Mouse (Mus musculus) cortical plate, adult 2 months (tissue): ENCODE measurements at regions not wholly inside any gene's neighbourhood (a gene's known extent, or its start where the extent isn't known, plus 50 kb on each side); places are given as distances from the start of the nearest gene placed in this dataset.

Source experiments
- CTCF ChIP-seq: fragments of 200-500 bp; IDR thresholded peaks from 2 replicates; pipeline ENCODE4 v1.5.1; 2011; ENCODE audit warnings: mild to moderate bottlenecking, control low read depth, low read length; ENCODE audit not compliant: insufficient read depth; ENCODE audit errors: extremely low read depth
- POLR2A ChIP-seq: fragments of 200-500 bp; IDR thresholded peaks from 2 replicates; pipeline ENCODE4 v1.6.1; 2011; ENCODE audit warnings: mild to moderate bottlenecking, low read length, control low read depth; ENCODE audit not compliant: insufficient read depth; ENCODE audit errors: extremely low read depth

DNA sequence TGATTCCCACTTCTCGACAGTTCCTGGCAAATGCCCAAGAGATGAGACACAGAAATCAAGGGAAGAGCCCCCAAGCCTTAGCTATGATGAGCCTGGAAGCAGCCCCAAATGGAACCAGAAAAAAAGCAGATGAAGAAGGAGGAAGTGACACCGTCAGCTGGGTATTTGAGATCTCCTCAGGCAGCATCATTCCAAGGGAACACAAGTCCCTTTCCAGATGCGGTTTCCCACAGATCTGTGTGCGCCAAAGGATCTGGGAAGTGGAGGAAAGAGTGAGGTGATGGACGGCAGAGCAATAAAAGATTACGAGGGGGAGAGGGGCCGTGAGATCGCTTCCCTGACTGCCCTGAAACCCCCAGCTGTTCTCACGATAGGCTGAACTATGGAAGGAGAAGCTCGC, 62.7 kb downstream of the E030025P04Rik start:
- TF ChIP-seq CTCF (no peak), POLR2A (no peak)
